Mouse (Mus musculus) liver, embryonic 14.5 days (tissue): ENCODE results near the gene Myo1c.

Experiments
- CTCF ChIP-seq: IDR thresholded peaks from 2 replicates; pipeline ENCODE4 v1.5.1; 2016; ENCODE audit warnings: antibody characterized with exemption, low read depth, control low read depth
- EP300 ChIP-seq: IDR thresholded peaks from 2 replicates; pipeline ENCODE4 v1.6.1; 2016; ENCODE audit warnings: antibody characterized with exemption, low read depth

DNA sequence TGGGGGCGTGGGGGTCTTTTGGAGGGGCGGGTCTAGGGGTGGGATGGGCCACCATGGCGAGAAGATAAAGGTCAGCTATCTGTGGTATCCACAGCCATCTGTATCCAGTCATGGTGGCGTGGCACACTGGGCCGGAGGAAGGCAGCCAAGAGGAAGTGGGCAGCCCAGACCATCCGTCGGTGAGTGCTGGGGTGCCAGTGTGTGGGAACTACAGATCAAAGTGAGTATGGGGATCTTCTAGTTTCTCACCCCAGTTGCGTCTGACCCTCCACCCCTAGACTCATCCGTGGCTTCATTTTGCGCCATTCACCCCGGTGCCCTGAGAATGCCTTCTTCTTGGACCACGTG lies 19.5 kb downstream of the Myo1c start:
- TF ChIP-seq CTCF: no peak
- TF ChIP-seq EP300: no peak
